Mouse (Mus musculus): ENCODE data around the gene Fam186b. TPM values are rescaled to one million over a fixed set of nuclear protein-coding genes. Genes with fewer than 3 reads are reported as not detected.

The Fam186b gene
- total RNA-seq, 2 experiments from 2014 or later: 1.3 to 1.8 TPM

- TF ChIP-seq CTCF (IDR thresholded peaks at IDR 0.05): no peak
- Histone ChIP-seq H3K27ac (no peak overlapping the region), H3K4me3 (no peak overlapping the region)
- intact Hi-C loops (cut with DNase I): no loop called here
- DNase-seq (ENCODE audit: extremely low spot score in 1 of 2, low spot score in 2 of 2): no peak
Measured at GRCm38 (mm10) chr15:99238006-99238405, 57.7 kb downstream of the Fam186b start.

- intact Hi-C loops (cut with DNase I): no loop called here
- no peak for TF ChIP-seq CTCF (IDR thresholded peaks at IDR 0.05)
- DNase-seq (ENCODE audit: extremely low spot score in 1 of 2, low spot score in 2 of 2): no peak
- Histone ChIP-seq H3K4me3 (no peak overlapping the region), H3K27ac (no peak overlapping the region)
Measured at GRCm38 (mm10) chr15:99234326-99235010, 61.2 kb downstream of the Fam186b start.

GRCm38 (mm10) chr15:99233719-99234118, 62.0 kb downstream of the Fam186b start:
- Histone ChIP-seq H3K27ac (no peak overlapping the region), H3K4me3 (no peak overlapping the region)
- intact Hi-C loops (cut with DNase I): no loop called here
- no peak for DNase-seq (ENCODE audit: extremely low spot score in 1 of 2, low spot score in 2 of 2)
- no peak for TF ChIP-seq CTCF (IDR thresholded peaks at IDR 0.05)

GRCm38 (mm10) chr15:99231998-99232397, 63.7 kb downstream of the Fam186b start:
- Histone ChIP-seq H3K27ac (no peak overlapping the region), H3K4me3 (no peak overlapping the region)
- intact Hi-C loops (cut with DNase I): no loop called here
- DNase-seq (ENCODE audit: extremely low spot score in 1 of 2, low spot score in 2 of 2): peak in 1 of 2 experiments; percentile 32
- no peak for TF ChIP-seq CTCF (IDR thresholded peaks at IDR 0.05)

- Histone ChIP-seq H3K27ac (peak overlapping the region; percentile 86), H3K4me3 (peak overlapping the region; percentile 64)
- no peak for TF ChIP-seq CTCF (IDR thresholded peaks at IDR 0.05)
- no peak for DNase-seq (ENCODE audit: extremely low spot score in 1 of 2, low spot score in 2 of 2)
- intact Hi-C loops (cut with DNase I): no loop called here
Measured at GRCm38 (mm10) chr15:99226090-99226489, 69.6 kb downstream of the Fam186b start.

GRCm38 (mm10) chr15:99225081-99225810, 70.4 kb downstream of the Fam186b start:
- H3K27ac ChIP-seq: peak overlapping the region; percentile 86
- TF ChIP-seq CTCF (IDR thresholded peaks at IDR 0.05): no peak
- DNase-seq (ENCODE audit: extremely low spot score in 1 of 2, low spot score in 2 of 2): peak; percentile 56 to 60
- intact Hi-C loops (cut with DNase I): loop anchor here (1.0 kb wide), 1 partner anchor 24 kb away; no protein-coding TSS in a partner anchor
- H3K4me3 ChIP-seq: peak overlapping the region; percentile 64

- peak within 1 kb of the TSS; percentile 86 for H3K27ac ChIP-seq
- peak; percentile 79 for DNase-seq (ENCODE audit: extremely low spot score in 1 of 2, low spot score in 2 of 2)
Measured at GRCm38 (mm10) chr15:99224208-99224911, 71.3 kb downstream of the Fam186b start, which contains the start of gene Kcnh3. TSS of gene Kcnh3 (plus strand) at chr15:99224861.

GRCm38 (mm10) chr15:99223585-99224207, 72.0 kb downstream of the Fam186b start:
- intact Hi-C loops (cut with DNase I): no loop called here
- peak; percentile 76 to 80 for DNase-seq (ENCODE audit: extremely low spot score in 1 of 2, low spot score in 2 of 2)
- peak overlapping the region; percentile 64 for H3K4me3 ChIP-seq
- TF ChIP-seq CTCF (IDR thresholded peaks at IDR 0.05): no peak
- H3K27ac ChIP-seq: peak overlapping the region; percentile 86

More at GRCm38 (mm10) chr15:99224208-99224911, 71.3 kb downstream of the Fam186b start, which contains the start of gene Kcnh3:
- intact Hi-C loops (cut with DNase I): no loop called here
- no peak; the same call in 1 of the 2 replicates for TF ChIP-seq CTCF (IDR thresholded peaks at IDR 0.05)
- H3K4me3 ChIP-seq: peak within 1 kb of the TSS; percentile 64

- peak overlapping the region; percentile 86 for H3K27ac ChIP-seq
- DNase-seq (ENCODE audit: extremely low spot score in 1 of 2, low spot score in 2 of 2): no peak
- H3K4me3 ChIP-seq: peak overlapping the region; percentile 64
- TF ChIP-seq CTCF (IDR thresholded peaks at IDR 0.05): no peak
- intact Hi-C loops (cut with DNase I): no loop called here
Measured at GRCm38 (mm10) chr15:99222794-99223584, 72.7 kb downstream of the Fam186b start.

- H3K27ac ChIP-seq: peak overlapping the region; percentile 64
- intact Hi-C loops (cut with DNase I): no loop called here
- TF ChIP-seq CTCF (IDR thresholded peaks at IDR 0.05): no peak
- no peak overlapping the region for H3K4me3 ChIP-seq
- DNase-seq (ENCODE audit: extremely low spot score in 1 of 2, low spot score in 2 of 2): no peak
Measured at GRCm38 (mm10) chr15:99221315-99221952, 74.3 kb downstream of the Fam186b start.

Other genes starting within 250 kb of the Fam186b start
- under 1 TPM; 0.91 to 0.97 TPM for gene Prph, start 240.7 kb downstream of the Fam186b start, total RNA-seq (2021)
- gene Troap, start 221.3 kb downstream of the Fam186b start, total RNA-seq (2021): under 1 TPM in 1 of 2 experiments, not detected in 1; 0.72 TPM
- gene C1ql4, start 208.1 kb downstream of the Fam186b start, total RNA-seq (2021): not detected
- under 1 TPM in 1 of 2 experiments, not detected in 1; 0.21 TPM for gene Dnajc22, start 202.7 kb downstream of the Fam186b start, total RNA-seq (2021)
- 10 to 100 TPM; 34.8 to 35.6 TPM for gene Spats2, start 170.0 kb downstream of the Fam186b start, total RNA-seq (2021)
- gene Kcnh3, start 71.0 kb downstream of the Fam186b start, total RNA-seq (2021): 100 to 1,000 TPM; 174 to 180 TPM
- gene Mcrs1, start 43.9 kb downstream of the Fam186b start, total RNA-seq (2021): 10 to 100 TPM; 77.3 to 81.0 TPM
- gene Prpf40b, start 801 bp downstream of the Fam186b start, total RNA-seq (2021): 100 to 1,000 TPM; 111 to 119 TPM
- gene Fmnl3, start 74.6 kb upstream of the Fam186b start, total RNA-seq (2021): 10 to 100 TPM in 1 of 2 experiments, 1 to 10 TPM in 1; 10.0 to 11.4 TPM
- gene Tmbim6, start 97.0 kb upstream of the Fam186b start, total RNA-seq (2021): 100 to 1,000 TPM; 332 to 333 TPM
- 10 to 100 TPM; 19.2 to 21.3 TPM for gene Nckap5l, start 161.9 kb upstream of the Fam186b start, total RNA-seq (2021)
- 1 to 10 TPM; 3.7 to 5.4 TPM for gene Bcdin3d, start 178.8 kb upstream of the Fam186b start, total RNA-seq (2021)
- 100 to 1,000 TPM; 421 to 422 TPM for gene Faim2, start 232.3 kb upstream of the Fam186b start, total RNA-seq (2021)

Measured in left cerebral cortex, adult 2 months (tissue).